Mouse (Mus musculus): ENCODE measurements around the gene Slc35f6. TPM values are rescaled to one million over a fixed set of nuclear protein-coding genes. Genes with fewer than 3 reads are reported as not detected.
A peak's percentile ranks its signal among the peaks of the same experiment; 100 is the strongest.
"Not testable (repeated sequence)": the region's sequence is repeated elsewhere in the genome, so short reads cannot be mapped to it uniquely, and the experiment has no call there.

Gene Slc35f6
- polyA plus RNA-seq, 1 experiment from 2014 or later = 32.5 TPM

DNA sequence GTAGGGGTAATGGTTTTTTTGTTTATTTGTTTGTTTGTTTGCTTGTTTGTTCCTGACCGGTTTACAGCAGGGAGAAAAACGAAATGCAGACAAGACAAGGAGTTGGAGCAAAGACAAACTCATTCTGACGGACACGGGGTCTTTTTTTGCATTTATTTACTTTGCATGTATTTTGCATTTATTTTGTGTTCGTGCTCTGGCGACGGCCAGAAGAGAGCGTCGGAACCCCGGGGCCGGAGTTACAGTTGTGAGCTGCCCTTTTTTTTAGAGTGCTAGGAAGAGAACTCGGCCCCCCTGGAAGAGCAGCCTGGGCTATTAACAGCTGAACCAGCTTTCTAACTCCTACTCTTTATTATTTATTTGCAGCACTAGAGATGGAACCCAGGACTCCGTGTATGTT lies 19.5 kb downstream of the Slc35f6 start:
- Histone ChIP-seq H3K27ac (ENCODE audit: low read depth) (peak overlapping the region; percentile 75), H3K27me3 (replicated peaks; ENCODE audit: control insufficient read depth, insufficient read depth, low read length) (no peaks in the 10 kb centered on the region), H3K4me2 (ENCODE audit: low read length) (peak overlapping the region; percentile 77), H3K36me3 (ENCODE audit: control insufficient read depth, insufficient read depth, low read length) (peaks cover 31% of the 10 kb centered on the region), H3K4me1 (replicated peaks; ENCODE audit: control insufficient read depth, insufficient read depth, low read length) (peaks cover 9% of the 10 kb centered on the region), H3K4me3 (ENCODE audit: low read depth, low read length) (peak overlapping the region; percentile 92), H3K9ac (ENCODE audit: low read length) (peak overlapping the region; percentile 81), H3K9me3 (ENCODE audit: control insufficient read depth, low read length) (no peaks in the 10 kb centered on the region)
- under 1% methylated on average over 13 of the region's 13 CpGs for WGBS
- DNase-seq (ENCODE audit: low spot score) = no peak
- no peak for ATAC-seq (replicated peaks; ENCODE audit: low FRiP score, low TSS enrichment, low read depth)

DNA sequence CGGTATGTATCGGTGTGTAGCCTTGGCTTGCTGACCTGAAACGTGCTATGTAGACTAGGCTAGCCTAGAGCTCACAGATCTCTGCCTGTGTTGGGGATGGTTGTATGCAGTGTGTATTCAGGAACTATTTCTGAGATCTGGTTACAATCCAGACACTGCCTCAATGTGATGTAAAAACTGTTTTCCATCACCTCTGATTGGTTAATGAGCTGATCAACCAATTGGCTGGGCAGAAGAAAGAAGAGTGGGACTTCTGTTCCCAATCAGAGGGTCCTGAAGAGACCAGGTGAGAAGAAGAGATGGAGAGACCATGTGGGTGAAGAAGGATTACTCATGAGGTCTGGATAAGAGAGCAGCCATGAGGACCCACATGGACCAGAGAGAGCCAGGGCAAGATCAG lies 20.0 kb downstream of the Slc35f6 start:
- 8% methylated on average over 3 of the region's 3 CpGs for WGBS

DNA sequence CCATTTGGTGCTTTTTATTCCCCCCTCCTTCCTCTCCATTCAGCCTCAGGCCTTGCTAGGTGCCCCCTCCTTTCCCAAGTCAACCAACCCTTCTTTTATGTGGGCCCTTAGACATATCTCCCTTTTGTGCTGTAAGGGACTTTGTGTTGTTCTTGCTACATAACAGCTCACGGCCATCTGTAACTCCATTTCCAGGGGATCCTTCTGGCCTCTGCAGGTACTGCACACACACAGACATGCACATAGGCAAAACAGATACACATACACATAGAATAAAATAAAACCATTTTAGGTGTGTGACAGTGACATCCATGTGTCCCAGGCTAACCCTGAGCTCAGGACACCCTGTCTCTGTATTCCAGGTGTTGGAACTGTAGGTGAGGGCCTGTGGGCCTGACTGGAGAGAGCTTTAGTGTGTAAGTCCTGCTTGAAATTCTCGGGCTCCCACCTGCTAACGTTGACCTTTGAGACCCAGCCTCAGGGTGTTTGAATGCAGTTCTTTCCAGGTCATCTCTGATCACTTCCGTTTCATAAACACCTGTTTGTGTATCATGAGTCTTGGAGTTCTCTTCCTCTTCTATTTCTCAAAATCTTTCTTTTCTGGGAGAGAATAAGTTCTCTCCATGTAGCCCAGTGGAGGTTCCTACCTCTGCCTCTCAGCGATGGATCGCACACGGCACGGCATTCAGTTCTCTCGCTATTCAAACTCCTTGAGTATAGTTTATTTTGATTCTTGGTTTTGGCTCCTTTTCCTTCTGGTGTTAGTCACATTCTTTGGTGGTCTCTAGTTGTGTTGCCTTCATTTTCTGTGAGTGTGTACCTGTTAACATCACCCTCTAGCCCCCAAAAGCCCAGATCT lies 21.1 kb downstream of the Slc35f6 start:
- H3K9me3 ChIP-seq (ENCODE audit: control insufficient read depth, low read length) = no peaks in the 10 kb centered on the region
- no peak overlapping the region for H3K9ac ChIP-seq (ENCODE audit: low read length)
- H3K4me3 ChIP-seq (ENCODE audit: low read depth, low read length) = 0 out of 2 replicates have a peak overlapping the region, but pooled peaks have one; percentile 92
- H3K4me2 ChIP-seq (ENCODE audit: low read length) = peak overlapping the region; percentile 77
- no peak for DNase-seq (ENCODE audit: low spot score)
- H3K4me1 ChIP-seq (replicated peaks; ENCODE audit: control insufficient read depth, insufficient read depth, low read length) = peaks cover 9% of the 10 kb centered on the region
- H3K27me3 ChIP-seq (replicated peaks; ENCODE audit: control insufficient read depth, insufficient read depth, low read length) = no peaks in the 10 kb centered on the region
- peaks cover 48% of the 10 kb centered on the region for H3K36me3 ChIP-seq (ENCODE audit: control insufficient read depth, insufficient read depth, low read length)
- no peak for ATAC-seq (replicated peaks; ENCODE audit: low FRiP score, low TSS enrichment, low read depth)
- no peak overlapping the region for H3K27ac ChIP-seq (ENCODE audit: low read depth)
- WGBS = 90% methylated on average over 9 of the region's 9 CpGs

More for the DNA sequence above, 20.0 kb downstream of the Slc35f6 start:
- H3K27me3 ChIP-seq (replicated peaks; ENCODE audit: control insufficient read depth, insufficient read depth, low read length) = no peaks in the 10 kb centered on the region
- DNase-seq (ENCODE audit: low spot score) (no peak), ATAC-seq (replicated peaks; ENCODE audit: low FRiP score, low TSS enrichment, low read depth) (no peak)
- peaks cover 9% of the 10 kb centered on the region for H3K4me1 ChIP-seq (replicated peaks; ENCODE audit: control insufficient read depth, insufficient read depth, low read length)
- H3K36me3 ChIP-seq (ENCODE audit: control insufficient read depth, insufficient read depth, low read length) = peaks cover 36% of the 10 kb centered on the region
- H3K4me2 ChIP-seq (ENCODE audit: low read length) = peak overlapping the region; percentile 77
- no peak overlapping the region for H3K27ac ChIP-seq (ENCODE audit: low read depth)
- H3K4me3 ChIP-seq (ENCODE audit: low read depth, low read length) = peak overlapping the region; percentile 92
- H3K9ac ChIP-seq (ENCODE audit: low read length) = peak overlapping the region; percentile 81
- H3K9me3 ChIP-seq (ENCODE audit: control insufficient read depth, low read length) = no peaks in the 10 kb centered on the region

DNA sequence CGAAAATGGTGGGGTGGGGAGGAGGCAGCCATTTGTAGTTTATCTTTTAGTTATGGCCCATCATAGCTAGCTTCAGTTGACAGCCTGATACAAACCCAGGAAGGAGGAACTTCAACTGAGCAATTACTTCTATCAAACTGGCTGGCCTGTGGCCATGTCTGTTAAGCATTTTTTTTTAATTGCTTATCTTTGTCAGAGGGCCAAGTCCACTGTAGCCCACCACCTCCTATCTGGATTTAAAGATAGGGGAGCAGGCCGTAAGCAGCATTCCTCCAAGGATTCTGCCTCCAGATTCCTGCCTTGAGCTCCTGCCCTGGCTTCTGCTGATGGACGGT lies 21.7 kb downstream of the Slc35f6 start:
- peaks cover 53% of the 10 kb centered on the region for H3K36me3 ChIP-seq (ENCODE audit: control insufficient read depth, insufficient read depth, low read length)

DNA sequence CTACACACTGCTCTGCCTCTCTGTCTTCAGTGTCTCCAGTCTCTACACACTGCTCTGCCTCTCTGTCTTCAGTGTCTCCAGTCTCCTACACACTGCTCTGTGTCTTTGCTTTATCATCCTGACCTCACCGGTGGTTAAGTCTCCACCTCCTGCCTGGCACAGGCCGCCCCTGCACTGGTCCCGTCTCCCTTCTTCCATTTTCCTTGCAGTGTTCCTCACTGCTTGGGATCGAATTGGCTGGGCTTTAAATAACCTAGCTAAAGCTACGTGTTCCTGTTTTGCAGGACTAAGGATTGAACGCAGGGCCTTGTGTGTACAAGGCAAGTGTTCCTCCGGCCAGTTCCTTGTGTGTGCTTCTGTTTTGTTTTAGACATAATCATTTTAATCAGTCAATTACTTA lies 22.4 kb downstream of the Slc35f6 start:
- H3K9ac ChIP-seq (ENCODE audit: low read length) = no peak overlapping the region

More for the DNA sequence above, 21.7 kb downstream of the Slc35f6 start:
- no peak overlapping the region for H3K27ac ChIP-seq (ENCODE audit: low read depth)
- H3K4me2 ChIP-seq (ENCODE audit: low read length) = no peak overlapping the region
- H3K4me1 ChIP-seq (replicated peaks; ENCODE audit: control insufficient read depth, insufficient read depth, low read length) = peaks cover 9% of the 10 kb centered on the region
- H3K4me3 ChIP-seq (ENCODE audit: low read depth, low read length) = no peak overlapping the region
- H3K9me3 ChIP-seq (ENCODE audit: control insufficient read depth, low read length) = no peaks in the 10 kb centered on the region
- no peak overlapping the region for H3K9ac ChIP-seq (ENCODE audit: low read length)
- ATAC-seq (replicated peaks; ENCODE audit: low FRiP score, low TSS enrichment, low read depth) = no peak
- DNase-seq (ENCODE audit: low spot score) = no peak
- no peaks in the 10 kb centered on the region for H3K27me3 ChIP-seq (replicated peaks; ENCODE audit: control insufficient read depth, insufficient read depth, low read length)
- WGBS = 78% methylated on average over 3 of the region's 3 CpGs

DNA sequence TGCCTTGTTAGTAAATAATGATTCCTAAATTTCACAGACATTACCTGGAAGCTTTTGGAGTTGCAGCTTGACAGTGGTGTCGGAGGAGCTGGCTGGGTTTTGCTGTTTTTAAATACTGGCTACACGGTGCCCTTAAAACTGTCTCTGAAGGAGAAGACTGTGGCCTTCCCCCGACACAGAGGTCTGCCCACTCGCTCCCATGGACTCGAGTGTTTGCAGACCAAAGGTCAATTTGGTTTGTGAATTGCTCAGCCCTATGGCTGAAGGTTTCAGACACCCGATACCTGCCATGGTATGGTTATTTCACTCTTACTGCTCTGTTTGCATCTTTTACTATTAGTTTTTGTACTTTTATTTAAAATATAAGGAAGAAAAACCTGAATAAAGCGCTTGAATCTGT lies 26.3 kb downstream of the Slc35f6 start:
- ATAC-seq (replicated peaks; ENCODE audit: low FRiP score, low TSS enrichment, low read depth) (no peak), DNase-seq (ENCODE audit: low spot score) (no peak)
- H3K9me3 ChIP-seq (ENCODE audit: control insufficient read depth, low read length) = no peaks in the 10 kb centered on the region
- H3K4me3 ChIP-seq (ENCODE audit: low read depth, low read length) = no peak overlapping the region
- H3K27ac ChIP-seq (ENCODE audit: low read depth) = no peak overlapping the region
- peaks cover 71% of the 10 kb centered on the region for H3K36me3 ChIP-seq (ENCODE audit: control insufficient read depth, insufficient read depth, low read length)
- H3K4me1 ChIP-seq (replicated peaks; ENCODE audit: control insufficient read depth, insufficient read depth, low read length) = no peaks in the 10 kb centered on the region
- no peaks in the 10 kb centered on the region for H3K27me3 ChIP-seq (replicated peaks; ENCODE audit: control insufficient read depth, insufficient read depth, low read length)
- WGBS = 71% methylated on average over 7 of the region's 7 CpGs
- no peak overlapping the region for H3K9ac ChIP-seq (ENCODE audit: low read length)
- no peak overlapping the region for H3K4me2 ChIP-seq (ENCODE audit: low read length)

More for the DNA sequence above, 22.4 kb downstream of the Slc35f6 start:
- Histone ChIP-seq H3K27ac (ENCODE audit: low read depth) (no peak overlapping the region), H3K4me1 (replicated peaks; ENCODE audit: control insufficient read depth, insufficient read depth, low read length) (peaks cover 9% of the 10 kb centered on the region), H3K4me2 (ENCODE audit: low read length) (no peak overlapping the region), H3K27me3 (replicated peaks; ENCODE audit: control insufficient read depth, insufficient read depth, low read length) (no peaks in the 10 kb centered on the region), H3K36me3 (ENCODE audit: control insufficient read depth, insufficient read depth, low read length) (peaks cover 59% of the 10 kb centered on the region), H3K4me3 (ENCODE audit: low read depth, low read length) (no peak overlapping the region), H3K9me3 (ENCODE audit: control insufficient read depth, low read length) (no peaks in the 10 kb centered on the region)
- 89% methylated on average over 7 of the region's 7 CpGs for WGBS
- ATAC-seq (replicated peaks; ENCODE audit: low FRiP score, low TSS enrichment, low read depth) (no peak), DNase-seq (ENCODE audit: low spot score) (no peak)

DNA sequence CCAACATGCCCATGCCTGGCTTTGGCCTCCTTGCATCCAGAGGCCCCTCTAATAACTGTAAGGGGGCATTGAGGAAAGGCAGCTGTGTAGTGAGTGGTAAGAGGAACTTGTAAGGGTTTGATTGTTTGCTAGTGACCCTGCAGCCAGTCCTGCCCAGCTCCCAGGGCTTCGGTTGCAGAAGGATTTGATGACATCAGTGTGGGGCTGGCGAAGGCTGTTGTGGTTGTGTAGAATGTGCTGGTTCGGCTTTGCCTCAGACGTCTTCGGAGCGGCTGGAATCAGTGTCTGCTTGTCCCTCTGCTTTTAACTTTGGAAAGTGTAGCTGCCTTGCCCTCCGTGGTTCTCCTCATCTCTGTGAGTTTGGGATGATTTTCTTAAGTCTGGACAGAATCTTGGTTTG lies 29.1 kb downstream of the Slc35f6 start:
- 81% methylated on average over 7 of the region's 7 CpGs for WGBS
- no peaks in the 10 kb centered on the region for H3K27me3 ChIP-seq (replicated peaks; ENCODE audit: control insufficient read depth, insufficient read depth, low read length)
- no peaks in the 10 kb centered on the region for H3K9me3 ChIP-seq (ENCODE audit: control insufficient read depth, low read length)
- no peak overlapping the region for H3K27ac ChIP-seq (ENCODE audit: low read depth)
- no peak overlapping the region for H3K4me3 ChIP-seq (ENCODE audit: low read depth, low read length)
- H3K9ac ChIP-seq (ENCODE audit: low read length) = no peak overlapping the region
- H3K4me2 ChIP-seq (ENCODE audit: low read length) = no peak overlapping the region
- DNase-seq (ENCODE audit: low spot score) = no peak
- no peaks in the 10 kb centered on the region for H3K4me1 ChIP-seq (replicated peaks; ENCODE audit: control insufficient read depth, insufficient read depth, low read length)
- no peak for ATAC-seq (replicated peaks; ENCODE audit: low FRiP score, low TSS enrichment, low read depth)
- H3K36me3 ChIP-seq (ENCODE audit: control insufficient read depth, insufficient read depth, low read length) = peaks cover 48% of the 10 kb centered on the region

DNA sequence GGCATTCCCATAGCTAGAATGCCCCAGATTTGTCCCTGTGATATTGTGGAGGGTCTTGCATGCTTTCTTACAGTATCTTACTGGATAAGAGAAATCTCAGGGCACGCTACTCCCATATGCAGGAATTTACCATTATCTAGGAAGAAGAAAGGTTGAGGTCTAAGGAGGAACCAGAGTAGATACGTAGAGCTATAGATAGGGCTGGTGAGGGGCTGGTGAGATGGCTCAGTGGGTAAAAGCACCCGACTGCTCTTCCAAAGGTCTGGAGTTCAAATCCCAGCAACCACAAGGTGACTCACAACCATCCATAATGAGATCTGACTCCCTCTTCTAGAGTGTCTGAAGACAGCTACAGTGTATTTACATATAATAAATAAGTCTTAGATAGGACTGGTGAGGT lies 30.3 kb downstream of the Slc35f6 start:
- H3K9ac ChIP-seq (ENCODE audit: low read length); H3K4me1 ChIP-seq (replicated peaks; ENCODE audit: control insufficient read depth, insufficient read depth, low read length); H3K27me3 ChIP-seq (replicated peaks; ENCODE audit: control insufficient read depth, insufficient read depth, low read length); DNase-seq (ENCODE audit: low spot score); H3K4me3 ChIP-seq (ENCODE audit: low read depth, low read length); H3K27ac ChIP-seq (ENCODE audit: low read depth); H3K4me2 ChIP-seq (ENCODE audit: low read length); ATAC-seq (replicated peaks; ENCODE audit: low FRiP score, low TSS enrichment, low read depth); H3K9me3 ChIP-seq (ENCODE audit: control insufficient read depth, low read length): not testable (repeated sequence)
- WGBS = 95% methylated on average over 3 of the region's 3 CpGs
- peaks cover 35% of the 10 kb centered on the region for H3K36me3 ChIP-seq (ENCODE audit: control insufficient read depth, insufficient read depth, low read length)

All from intestine, embryonic 14.5 days (tissue).